Mouse (Mus musculus) heart, postnatal 36 days (tissue): ENCODE data around the gene Pi4ka. TPM values are rescaled to one million over a fixed set of nuclear protein-coding genes. Genes with fewer than 3 reads are reported as not detected.

Source experiments
- DNase-seq, 2 experiments: peaks; one replicate each; pipeline ENCODE4 v3.0.0; 2021 to 2022
- intact Hi-C: fragments of 180-260 bp; cut with DNase I; formaldehyde crosslinking; loops from one replicate; pipeline ENCODE4 v1.15.1; 2025
- total RNA-seq, 2 experiments: library from RNA; stranded (reverse); gene quantifications; 2 replicates each; pipeline ENCODE4 v1.2.3; 2021

The Pi4ka gene
- total RNA-seq = 10 to 100 TPM; 57.2 to 58.4 TPM

GRCm38 (mm10) chr16:17405736-17406443, at the start of gene Pi4ka, which contains the start of gene Snap29:
Gene Pi4ka (minus strand): TSS chr16:17406314.
Gene Snap29 (plus strand): TSS chr16:17405986.
- intact Hi-C loops = loop anchor here (2.0 to 10.0 kb wide), 4 partner anchors 45 to 201 kb away; partner anchors contain the start of genes Crkl, Lztr1, Rimbp3 and Thap7
- DNase-seq = peak; percentile 100

GRCm38 (mm10) chr16:17452373-17452715, 46.2 kb upstream of the Pi4ka start:
- intact Hi-C loops = loop anchor here (2.0 kb wide), 1 partner anchor 54 kb away; no protein-coding TSS in a partner anchor
- DNase-seq = peak in 1 of 2 experiments; percentile 56

DNA sequence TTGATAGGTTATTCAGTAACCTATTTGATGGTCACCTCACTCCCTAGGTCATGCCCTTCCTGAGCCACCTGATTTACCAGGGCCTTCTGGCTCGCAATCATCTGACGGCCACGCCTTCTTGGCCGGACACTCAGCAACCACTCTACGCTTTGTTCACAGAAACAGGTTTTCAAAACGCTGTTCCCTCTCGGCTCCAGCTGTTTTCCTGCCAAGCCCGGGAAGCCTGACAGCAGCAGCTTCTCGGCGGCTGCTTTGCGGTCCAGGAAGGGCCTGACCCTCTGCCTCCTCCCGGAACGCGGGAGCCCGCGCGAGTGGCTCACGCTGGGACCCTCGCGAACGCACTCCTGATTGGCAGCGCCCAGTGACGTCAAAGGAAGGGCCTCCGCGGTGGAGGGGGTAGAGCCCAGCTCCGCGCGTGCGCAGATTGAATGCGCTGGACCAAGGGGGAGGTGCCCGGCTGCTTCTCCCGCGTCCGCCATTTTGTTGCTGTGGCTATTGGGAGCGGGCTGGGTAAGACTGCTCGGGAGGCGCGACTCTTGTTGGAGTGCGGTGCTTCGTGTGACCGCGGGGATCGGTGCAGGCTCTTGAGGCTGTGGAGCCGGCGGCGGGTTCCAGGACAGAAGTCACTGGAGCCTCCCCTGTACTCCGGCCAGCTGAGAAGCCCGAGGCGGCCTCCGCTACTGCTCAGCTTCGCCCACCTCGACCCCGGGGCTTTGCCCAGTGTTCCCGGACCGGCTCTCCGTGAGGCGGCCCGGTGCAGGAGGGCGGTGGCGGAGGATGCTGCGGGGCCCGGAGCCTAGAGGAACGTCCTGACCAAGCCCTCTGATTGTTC, 45.6 kb upstream of the Pi4ka start, which contains the start of gene Crkl:
TSS of gene Crkl (plus strand) at position 447 of the 832 bp plus-strand sequence.
- intact Hi-C loops = loop anchor here (2.0 kb wide), 2 partner anchors 47 to 55 kb away; partner anchors contain the start of gene Snap29
- DNase-seq = peak; percentile 95 to 98

GRCm38 (mm10) chr16:17432576-17432975, 26.5 kb upstream of the Pi4ka start:
- DNase-seq = no peak
- intact Hi-C loops = loop anchor here (1.0 kb wide), 1 partner anchor 30 kb away; no protein-coding TSS in a partner anchor

- no peak for DNase-seq
- intact Hi-C loops = no loop called here
Measured at GRCm38 (mm10) chr16:17423021-17423420, 16.9 kb upstream of the Pi4ka start.

- intact Hi-C loops = no loop called here
- peak; percentile 26 to 31 for DNase-seq
Measured at GRCm38 (mm10) chr16:17410209-17410608, 4.1 kb upstream of the Pi4ka start.

DNA sequence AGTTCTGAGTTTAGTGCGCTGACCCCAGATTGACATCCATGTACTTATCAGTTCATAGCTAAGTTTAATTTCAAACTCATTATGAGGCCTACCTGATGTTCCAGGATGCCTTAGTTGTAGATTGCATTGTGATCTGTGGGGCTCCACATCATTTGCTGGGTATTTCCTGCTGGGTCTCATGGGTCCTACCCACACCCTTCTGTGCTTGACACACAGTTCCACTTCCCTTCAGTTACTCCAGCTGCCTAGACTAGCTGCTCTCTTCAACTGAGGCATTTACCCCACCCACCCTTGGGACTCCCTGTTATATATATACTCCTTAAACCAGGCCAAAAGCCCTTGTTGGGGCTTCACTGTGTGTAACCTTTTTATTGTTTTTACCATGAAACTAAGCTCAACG, 2.9 kb upstream of the Pi4ka start:
- DNase-seq = no peak
- intact Hi-C loops = loop anchor here (10.0 kb wide), 1 partner anchor 204 kb away; the partner anchor contains the start of genes Rimbp3 and Ube2l3

- no peak for DNase-seq
- intact Hi-C loops = loop anchor here (10.0 kb wide), 1 partner anchor 202 kb away; the partner anchor contains the start of genes Rimbp3 and Ube2l3
Measured at GRCm38 (mm10) chr16:17406512-17407231, 558 bp upstream of the Pi4ka start.

GRCm38 (mm10) chr16:17405271-17405696, 830 bp downstream of the Pi4ka start:
- peak; percentile 66 to 81 for DNase-seq
- intact Hi-C loops = loop anchor here (2.0 to 10.0 kb wide), 4 partner anchors 46 to 200 kb away; partner anchors contain the start of genes Crkl, Lztr1, Rimbp3 and Thap7

DNA sequence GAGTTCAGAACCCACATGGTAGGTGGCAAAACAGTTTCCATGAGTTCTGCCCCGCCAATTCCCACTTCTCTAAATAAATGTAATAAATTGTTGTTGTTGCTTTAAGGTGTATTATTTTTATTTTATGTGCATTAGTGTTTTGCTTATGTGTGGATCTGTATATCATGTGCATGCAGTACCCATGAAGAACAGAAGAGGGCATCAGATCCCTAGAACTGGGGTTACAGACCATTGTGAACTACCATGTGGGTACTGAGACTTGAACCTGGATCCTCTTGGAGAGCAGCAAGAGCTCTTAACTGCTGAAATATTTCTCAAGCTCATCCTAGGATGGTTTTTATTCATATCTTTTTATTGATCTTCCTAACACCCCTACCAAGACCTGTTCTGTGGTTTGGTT, 3.3 kb downstream of the Pi4ka start:
- DNase-seq = peak; percentile 43 to 52
- intact Hi-C loops = loop anchor here (1.0 to 10.0 kb wide), 2 partner anchors 29 to 198 kb away; partner anchors contain the start of genes Rimbp3 and Ube2l3

DNA sequence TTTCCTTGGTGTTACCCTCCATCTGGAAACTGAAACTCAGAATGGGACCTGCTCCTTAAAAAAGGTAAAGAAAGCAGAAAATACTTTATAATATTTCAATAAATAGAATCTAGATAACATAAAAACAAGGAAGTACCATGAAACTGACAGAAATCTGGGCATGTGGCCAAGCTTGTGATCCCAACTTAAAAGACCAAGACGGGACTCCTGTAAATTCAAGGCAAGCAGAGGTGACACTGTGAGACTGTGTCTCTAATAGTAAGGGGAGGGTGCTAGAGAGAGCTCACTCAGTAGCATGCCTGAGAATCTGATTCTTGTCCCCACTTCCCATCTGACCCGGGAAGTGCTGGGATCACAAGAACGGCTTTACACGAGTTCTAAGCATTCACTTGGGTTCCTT, 13.3 kb downstream of the Pi4ka start:
- intact Hi-C loops = no loop called here
- no peak for DNase-seq

- intact Hi-C loops = no loop called here
- DNase-seq = no peak
Measured at GRCm38 (mm10) chr16:17383594-17384326, 22.4 kb downstream of the Pi4ka start.

- intact Hi-C loops = no loop called here
Measured at GRCm38 (mm10) chr16:17382306-17382705, 23.8 kb downstream of the Pi4ka start.

DNA sequence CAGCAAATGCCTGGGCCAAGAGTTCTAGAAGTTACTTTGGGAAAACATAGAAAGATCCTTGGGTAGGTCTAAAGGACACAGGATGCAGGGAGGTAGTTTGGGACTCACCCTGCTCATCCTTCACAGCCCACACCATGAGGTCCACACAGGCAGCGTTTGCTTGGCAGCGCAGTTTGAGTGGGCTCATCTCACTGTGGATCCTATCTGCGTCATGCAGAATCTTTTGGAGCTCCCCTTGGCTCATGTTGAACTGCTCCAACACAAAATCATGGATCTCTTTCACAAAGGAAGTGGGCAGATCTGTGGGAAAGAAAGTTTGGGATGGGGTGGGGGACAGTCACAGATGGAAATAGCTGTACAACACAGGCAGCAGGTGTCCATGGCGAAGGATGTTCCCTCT, 47.3 kb downstream of the Pi4ka start:
- intact Hi-C loops = no loop called here
- no peak for DNase-seq

More at GRCm38 (mm10) chr16:17382306-17382705, 23.8 kb downstream of the Pi4ka start:
- no peak for DNase-seq

- intact Hi-C loops = no loop called here
- DNase-seq = no peak
Measured at GRCm38 (mm10) chr16:17356031-17356430, 50.1 kb downstream of the Pi4ka start.

DNA sequence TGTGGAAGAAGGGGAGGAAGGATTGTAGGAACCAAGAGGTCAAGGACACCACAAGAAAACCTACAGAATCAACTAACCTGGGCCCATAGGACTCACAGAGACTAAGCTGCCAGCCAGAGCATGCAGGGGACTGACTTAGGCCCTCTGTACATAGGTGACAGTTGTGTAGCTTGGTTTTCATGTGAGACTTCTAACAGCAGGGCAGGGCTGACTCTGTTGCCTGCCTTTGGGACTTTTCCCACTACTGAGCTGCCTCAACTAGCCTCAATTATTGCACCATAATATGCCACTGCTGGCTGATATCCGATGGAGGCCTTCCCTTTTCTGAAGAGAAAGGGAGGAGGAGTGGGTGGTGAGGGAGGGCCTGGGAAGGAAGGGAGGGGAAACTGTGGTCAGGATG, 59.3 kb downstream of the Pi4ka start:
- DNase-seq = no peak
- intact Hi-C loops = no loop called here

DNA sequence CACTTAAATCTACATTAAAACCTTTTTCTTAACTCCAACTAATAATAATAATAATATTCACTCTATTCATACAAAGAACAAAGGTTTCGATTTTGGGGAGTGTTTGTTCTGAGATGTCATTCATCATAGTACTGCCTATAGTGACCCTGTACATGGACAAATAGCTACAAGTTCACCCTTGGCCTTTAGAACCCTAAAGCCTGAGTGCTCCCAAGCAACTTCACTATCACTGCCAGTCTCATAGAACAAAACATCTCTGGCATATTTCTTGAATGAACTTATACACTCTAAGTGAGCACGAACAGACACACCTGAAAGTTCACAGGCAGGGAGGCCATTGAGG, 60.3 kb downstream of the Pi4ka start:
- DNase-seq = no peak
- intact Hi-C loops = no loop called here

DNA sequence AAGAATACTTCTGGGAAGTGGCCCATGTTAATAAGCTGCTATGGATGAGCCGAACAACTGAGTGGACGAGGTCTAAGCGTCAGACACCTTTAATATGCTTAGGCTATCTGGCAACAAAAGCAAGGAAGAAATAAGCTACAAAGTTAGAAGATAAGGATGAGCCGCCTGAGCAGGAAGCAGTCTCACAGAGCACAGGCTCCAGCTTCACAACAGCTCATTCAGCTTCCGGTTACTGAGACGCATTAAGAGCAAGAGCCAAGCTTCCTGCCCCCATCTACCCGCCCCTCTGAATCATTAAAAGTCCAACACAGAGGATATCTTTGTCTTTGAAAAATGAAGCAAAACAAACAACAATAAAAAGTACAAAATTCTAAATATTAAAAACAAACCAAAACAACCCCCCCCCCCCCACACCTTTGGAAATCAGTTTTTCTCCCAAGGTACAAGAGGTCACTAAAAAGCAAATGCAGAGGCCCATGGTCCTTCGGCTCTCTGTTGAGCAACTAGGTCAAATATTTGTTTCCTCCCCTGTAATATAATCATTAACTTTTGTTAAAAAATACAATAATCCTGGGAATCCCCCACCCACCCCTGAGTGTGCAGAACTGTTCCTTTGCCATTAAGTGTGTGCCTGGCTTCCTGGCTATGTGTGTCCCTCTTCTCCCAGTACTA, 60.8 kb downstream of the Pi4ka start:
- intact Hi-C loops = no loop called here
- no peak for DNase-seq

DNA sequence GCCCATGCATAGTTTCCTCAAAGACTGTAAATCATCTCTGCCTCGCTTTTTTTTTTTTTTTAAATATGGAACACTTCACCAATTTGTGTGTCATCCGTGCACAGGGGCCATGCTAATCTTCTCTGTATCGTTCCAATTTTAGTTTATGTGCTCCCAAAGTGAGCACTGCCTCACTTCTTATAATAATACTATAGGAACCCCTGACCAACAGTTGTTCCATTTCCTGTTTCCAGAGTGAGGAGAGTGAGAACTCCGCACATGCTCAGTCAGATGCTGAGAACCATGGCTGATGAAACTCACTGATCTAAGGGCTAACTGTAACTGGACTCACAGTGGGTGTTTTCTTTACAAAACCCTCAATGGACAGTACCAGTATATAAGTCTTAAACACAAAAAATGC, 64.3 kb downstream of the Pi4ka start:
- intact Hi-C loops = no loop called here

More for the DNA sequence above, 64.3 kb downstream of the Pi4ka start:
- no peak for DNase-seq
